Mouse (Mus musculus) left cerebral cortex, postnatal 14 days (tissue): ENCODE measurements around the gene Mast4. TPM values are rescaled to one million over a fixed set of nuclear protein-coding genes. Genes with fewer than 3 reads are reported as not detected.
"Not testable (repeated sequence)": the region's sequence is repeated elsewhere in the genome, so short reads cannot be mapped to it uniquely, and the experiment has no call there.

ENCODE experiments used
- DNase-seq, 2 experiments: peaks; one replicate each; pipeline ENCODE4 v3.0.0; 2021 to 2022; ENCODE audit warnings: low spot score in 2 of 2, mixed read lengths in 1 of 2
- intact Hi-C: fragments of 180-260 bp; cut with DNase I; formaldehyde crosslinking; loops from one replicate; pipeline ENCODE4 v1.15.1; 2025
- total RNA-seq, 2 experiments: library from RNA; stranded (reverse); gene quantifications; 2 replicates each; pipeline ENCODE4 v1.2.3; 2021

Mast4 gene
- total RNA-seq, 2 experiments from 2014 or later: 35.5 to 41.2 TPM

GRCm38 (mm10) chr13:102758021-102758420 lies 576.3 kb downstream of the Mast4 start:
- no peak for DNase-seq
- intact Hi-C loops: no loop called here

GRCm38 (mm10) chr13:102756071-102756470 lies 578.2 kb downstream of the Mast4 start:
- intact Hi-C loops: no loop called here
- DNase-seq: no peak

- intact Hi-C loops: no loop called here
These were observed 579.2 kb downstream of the Mast4 start for GRCm38 (mm10) chr13:102755124-102755523.

GRCm38 (mm10) chr13:102753714-102754556 lies 580.4 kb downstream of the Mast4 start:
- DNase-seq: no peak
- intact Hi-C loops: no loop called here

More at GRCm38 (mm10) chr13:102755124-102755523, 579.2 kb downstream of the Mast4 start:
- no peak for DNase-seq

- no peak for DNase-seq
- intact Hi-C loops: no loop called here
These were observed 584.4 kb downstream of the Mast4 start for GRCm38 (mm10) chr13:102749891-102750290.

- peak in 1 of 2 experiments; percentile 69 for DNase-seq
- intact Hi-C loops: no loop called here
These were observed 585.1 kb downstream of the Mast4 start for GRCm38 (mm10) chr13:102749194-102749593.

GRCm38 (mm10) chr13:102746803-102747561 lies 587.3 kb downstream of the Mast4 start:
- DNase-seq: peak; percentile 47 to 72
- intact Hi-C loops: no loop called here

GRCm38 (mm10) chr13:102745626-102746342 lies 588.5 kb downstream of the Mast4 start:
- peak; percentile 37 to 62 for DNase-seq
- intact Hi-C loops: loop anchor here (1.0 to 2.0 kb wide), 2 partner anchors 59 to 67 kb away; no protein-coding TSS in a partner anchor

GRCm38 (mm10) chr13:102745270-102745600 lies 589.1 kb downstream of the Mast4 start:
- intact Hi-C loops: loop anchor here (1.0 to 2.0 kb wide), 2 partner anchors 58 to 67 kb away; no protein-coding TSS in a partner anchor
- no peak for DNase-seq

GRCm38 (mm10) chr13:102744481-102745269 lies 589.6 kb downstream of the Mast4 start:
- DNase-seq: peak; percentile 73 to 76
- intact Hi-C loops: loop anchor here (1.0 to 2.0 kb wide), 2 partner anchors 58 to 66 kb away; no protein-coding TSS in a partner anchor

- DNase-seq: no peak
- intact Hi-C loops: no loop called here
These were observed 594.4 kb downstream of the Mast4 start for GRCm38 (mm10) chr13:102739720-102740535.

GRCm38 (mm10) chr13:102737811-102738210 lies 596.5 kb downstream of the Mast4 start:
- no peak for DNase-seq
- intact Hi-C loops: no loop called here

GRCm38 (mm10) chr13:102733063-102733462 lies 601.2 kb downstream of the Mast4 start:
- intact Hi-C loops: no loop called here
- no peak for DNase-seq

GRCm38 (mm10) chr13:102728951-102729350 lies 605.3 kb downstream of the Mast4 start:
- DNase-seq, intact Hi-C loops: not testable (repeated sequence)

GRCm38 (mm10) chr13:102728035-102728434 lies 606.3 kb downstream of the Mast4 start:
- intact Hi-C loops: no loop called here
- DNase-seq: no peak

GRCm38 (mm10) chr13:102726876-102727275 lies 607.4 kb downstream of the Mast4 start:
- intact Hi-C loops: no loop called here
- DNase-seq: no peak

- intact Hi-C loops: no loop called here
- DNase-seq: no peak
These were observed 608.4 kb downstream of the Mast4 start for GRCm38 (mm10) chr13:102725906-102726305.

- DNase-seq: no peak
- intact Hi-C loops: no loop called here
These were observed 608.9 kb downstream of the Mast4 start for GRCm38 (mm10) chr13:102725416-102725815.
